ENCODE assay signal across 25 mouse cellular contexts in the genomic region with DNA sequence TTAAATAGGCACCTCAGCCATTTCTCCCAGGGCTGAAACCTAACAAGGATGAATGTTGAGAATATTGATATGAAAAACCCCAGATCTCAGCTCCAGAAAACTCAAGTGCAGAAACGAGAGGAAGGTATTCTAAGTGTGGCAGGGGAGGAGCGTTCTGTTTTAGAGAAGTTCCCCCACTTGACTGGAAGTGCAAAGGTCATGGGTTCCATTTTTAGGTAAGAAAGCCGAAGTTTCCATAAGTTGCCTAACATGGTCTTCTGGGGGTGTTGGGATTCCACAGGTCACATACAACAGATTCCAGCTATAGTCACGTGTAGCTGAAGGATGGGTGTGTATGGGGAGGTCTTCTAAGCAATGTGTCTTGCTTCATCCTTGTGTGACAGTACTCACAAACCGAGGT.
"Had no signal": no experiment of that assay in that cellular context is flagged by ENCODE, and none has a peak within 500 bp of the region (broad histone marks: within the 10 kb centered on the region; RNA-seq: fewer than 3 reads in every experiment).

No protein-coding gene starts in this region.

- H3K4me2 ChIP-seq: heart, embryonic 11.5 days; heart, embryonic 13.5 days; heart, embryonic 15.5 days; hindbrain, embryonic 13.5 days; hindbrain, embryonic 15.5 days; limb, embryonic 12.5 days; liver, embryonic 12.5 days had no signal

- DNase-seq: gastrocnemius, adult 2 months; gastrocnemius, postnatal 10 days; gastrocnemius, postnatal 25 days; heart, adult 11 months; heart, adult 2 months; heart, postnatal 14 days; heart, postnatal 36 days; kidney, adult 18-20 months; kidney, adult 8-10 months; kidney, postnatal 10 days; kidney, postnatal 25 days; kidney, postnatal 4 days; liver had no signal

- H3K27me3 ChIP-seq: heart, embryonic 13.5 days; heart, embryonic 15.5 days; hindbrain, embryonic 13.5 days; hindbrain, embryonic 15.5 days; limb, embryonic 12.5 days; liver, embryonic 12.5 days had no signal

- ATAC-seq: hindbrain, postnatal 0 days; intestine, embryonic 16.5 days; liver, embryonic 12.5 days had no signal

- H3K4me3 ChIP-seq: gastrocnemius, adult 2 months; heart, adult 2 months; heart, embryonic 13.5 days; heart, embryonic 15.5 days; hindbrain, embryonic 13.5 days; hindbrain, embryonic 15.5 days; layer of hippocampus, adult 2 months; left cerebral cortex, adult 2 months; limb, embryonic 10.5 days; limb, embryonic 12.5 days; liver, embryonic 12.5 days had no signal

- H3K9ac ChIP-seq: heart, embryonic 13.5 days; heart, embryonic 15.5 days; hindbrain, embryonic 13.5 days; hindbrain, embryonic 15.5 days; limb, embryonic 12.5 days; liver, embryonic 12.5 days had no signal

- H3K36me3 ChIP-seq: heart, embryonic 13.5 days; heart, embryonic 15.5 days; hindbrain, embryonic 13.5 days; hindbrain, embryonic 15.5 days; limb, embryonic 10.5 days; limb, embryonic 12.5 days; liver, embryonic 12.5 days had no signal

- H3K27ac ChIP-seq: gastrocnemius, adult 2 months; heart, adult 2 months; heart, embryonic 13.5 days; heart, embryonic 15.5 days; hindbrain, embryonic 13.5 days; hindbrain, embryonic 15.5 days; hindbrain, postnatal 0 days; layer of hippocampus, adult 2 months; left cerebral cortex, adult 2 months; limb, embryonic 10.5 days; limb, embryonic 12.5 days; liver, embryonic 12.5 days had no signal

- H3K9me3 ChIP-seq: heart, embryonic 13.5 days; heart, embryonic 15.5 days; hindbrain, embryonic 13.5 days; hindbrain, embryonic 15.5 days; limb, embryonic 10.5 days; limb, embryonic 12.5 days; liver, embryonic 12.5 days had no signal

- H3K4me1 ChIP-seq: heart, embryonic 13.5 days; heart, embryonic 15.5 days; hindbrain, embryonic 15.5 days; liver, embryonic 12.5 days had no signal
